Mouse (Mus musculus) liver, embryonic 14.5 days (tissue): ENCODE measurements around the gene Sprr2a2. TPM values are rescaled to one million over a fixed set of nuclear protein-coding genes. Genes with fewer than 3 reads are reported as not detected.
"Not testable (repeated sequence)": the region's sequence is repeated elsewhere in the genome, so short reads cannot be mapped to it uniquely, and the experiment has no call there.

Experiments
- ATAC-seq: fragments of 200-750 bp; cut with Nextera tagmentation; 2 replicates; pipeline ENCODE4 v1.8.0; 2017; ENCODE audit warnings: moderate number of reproducible peaks, mild to moderate bottlenecking, moderate library complexity; ENCODE audit not compliant: insufficient read depth
- DNase-seq, 3 experiments: peaks; one replicate each; pipeline ENCODE4 v3.0.0-alpha.2; 2012 to 2013; ENCODE audit warnings: low read depth in 3 of 3, low spot score in 3 of 3
- H3K27ac ChIP-seq: fragments of 300-500 bp; sonication (generic); 2 replicates; pipeline ENCODE4 v1.5.1; 2014; ENCODE audit warnings: moderate library complexity, mild to moderate bottlenecking, control low read depth, inconsistent platforms
- H3K27me3 ChIP-seq: fragments of 300-500 bp; sonication (generic); 2 replicates; pipeline ENCODE4 v1.6.1; 2014; ENCODE audit warnings: mild to moderate bottlenecking, low read length, moderate library complexity; ENCODE audit not compliant: control insufficient read depth, insufficient read depth
- H3K36me3 ChIP-seq: fragments of 300-500 bp; sonication (generic); replicated peaks from 2 replicates; pipeline ENCODE4 v1.6.1; 2014; ENCODE audit warnings: low read depth; ENCODE audit not compliant: control insufficient read depth, insufficient read depth
- H3K4me1 ChIP-seq, 2 experiments: fragments of 200-500 bp in 1 of 2; fragments of 300-500 bp in 1 of 2; sonication (generic) in 1 of 2; replicated peaks; 2 replicates each; pipeline ENCODE4 v1.6.1; 2012 to 2014; ENCODE audit warnings: antibody characterized with exemption in 1 of 2, inconsistent platforms in 1 of 2, low read length in 1 of 2; ENCODE audit not compliant: control insufficient read depth in 2 of 2, insufficient read depth in 2 of 2
- H3K4me2 ChIP-seq: fragments of 300-500 bp; sonication (generic); 2 replicates; pipeline ENCODE4 v1.6.1; 2014; ENCODE audit warnings: low read depth, mild to moderate bottlenecking, control low read depth, moderate library complexity
- H3K4me3 ChIP-seq, 2 experiments: fragments of 200-500 bp in 1 of 2; fragments of 300-500 bp in 1 of 2; sonication (generic) in 1 of 2; 2 replicates each; pipeline ENCODE4 v1.5.1; 2012 to 2014; ENCODE audit warnings: low read depth in 2 of 2, low read length in 2 of 2, mild to moderate bottlenecking in 2 of 2, control low read depth in 1 of 2, inconsistent platforms in 1 of 2, moderate library complexity in 1 of 2; ENCODE audit not compliant: insufficient read depth in 1 of 2
- H3K9ac ChIP-seq: fragments of 300-500 bp; sonication (generic); replicated peaks from 2 replicates; pipeline ENCODE4 v1.6.1; 2014; ENCODE audit warnings: mild to moderate bottlenecking, control low read depth, moderate library complexity
- H3K9me3 ChIP-seq: fragments of 300-500 bp; sonication (generic); 2 replicates; pipeline ENCODE4 v1.6.1; 2016; ENCODE audit warnings: low read length, mixed read lengths; ENCODE audit not compliant: control insufficient read depth
- WGBS: fragments of 180-500 bp; shearing (Covaris S2); extraction: QIAGEN DNeasy Blood & Tissue Kit; methylation state at CpG from one replicate; pipeline ENCODE4 v1.1.7; 2014; ENCODE audit not compliant: insufficient replicate concordance; 5-methylcytosine and 5-hydroxymethylcytosine counted together
- polyA plus RNA-seq, 2 experiments: library from polyadenylated mRNA; depleted of rRNA in 1 of 2; stranded (reverse) in 1 of 2; unstranded in 1 of 2; fragments of >200 nt; fragmentation: Nextera tagmentation in 1 of 2; extraction: Ambion mirVana in 1 of 2; gene quantifications; 2 replicates each; pipeline versions ENCODE4 v1.2.1 to v1.2.3; 2012 to 2014

Sprr2a2 gene
- polyA plus RNA-seq, 2 experiments = 0.18 to 0.19 TPM

DNA sequence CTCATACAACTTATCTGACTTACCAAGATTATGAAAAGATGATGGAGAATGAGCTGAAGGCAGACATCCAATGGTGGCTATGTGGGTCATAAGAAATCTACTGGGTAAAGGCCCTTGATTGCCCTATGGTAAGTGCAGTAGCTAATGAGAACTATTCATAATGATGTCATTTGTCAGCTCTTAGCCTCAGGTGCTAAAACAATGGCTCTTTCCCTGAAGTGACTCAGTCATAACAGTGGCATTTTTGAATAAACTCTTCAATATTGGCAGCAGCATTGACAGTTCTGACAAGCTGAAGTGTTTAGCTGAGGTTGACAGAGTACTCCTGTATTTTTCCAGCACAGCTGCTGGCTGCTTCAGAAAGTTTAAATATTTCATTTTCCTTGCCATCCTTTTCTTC is 32.8 kb downstream of the Sprr2a2 start:
- H3K4me3 ChIP-seq, DNase-seq, H3K9ac ChIP-seq, H3K27me3 ChIP-seq, H3K4me2 ChIP-seq, H3K36me3 ChIP-seq, H3K4me1 ChIP-seq, ATAC-seq, H3K9me3 ChIP-seq, H3K27ac ChIP-seq: not testable (repeated sequence)

DNA sequence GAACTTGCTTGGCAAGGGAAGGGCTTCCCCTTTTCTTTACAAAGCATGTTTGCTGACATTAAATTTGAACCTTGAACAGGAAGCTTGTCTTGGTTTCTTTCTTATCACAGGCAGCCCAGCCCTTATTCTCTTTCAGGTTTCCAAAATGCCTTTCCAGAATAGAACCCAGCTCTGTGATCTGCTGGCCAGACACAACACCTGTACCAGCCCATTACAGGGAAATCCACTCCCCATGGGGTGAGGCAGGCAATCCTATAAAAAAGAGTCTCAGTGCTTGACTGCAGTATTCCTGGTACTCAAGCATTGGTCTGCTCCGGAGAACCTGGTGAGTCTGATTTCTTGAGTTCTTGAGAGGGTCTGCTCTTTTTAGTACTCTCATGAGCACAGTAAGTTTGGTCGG is 34.7 kb downstream of the Sprr2a2 start:
- not testable (repeated sequence) for H3K4me3 ChIP-seq, H3K9me3 ChIP-seq, H3K4me2 ChIP-seq, H3K36me3 ChIP-seq, H3K27ac ChIP-seq, DNase-seq, H3K27me3 ChIP-seq, ATAC-seq, H3K9ac ChIP-seq, H3K4me1 ChIP-seq
- WGBS = 62% methylated on average over 1 of the region's 2 CpGs

DNA sequence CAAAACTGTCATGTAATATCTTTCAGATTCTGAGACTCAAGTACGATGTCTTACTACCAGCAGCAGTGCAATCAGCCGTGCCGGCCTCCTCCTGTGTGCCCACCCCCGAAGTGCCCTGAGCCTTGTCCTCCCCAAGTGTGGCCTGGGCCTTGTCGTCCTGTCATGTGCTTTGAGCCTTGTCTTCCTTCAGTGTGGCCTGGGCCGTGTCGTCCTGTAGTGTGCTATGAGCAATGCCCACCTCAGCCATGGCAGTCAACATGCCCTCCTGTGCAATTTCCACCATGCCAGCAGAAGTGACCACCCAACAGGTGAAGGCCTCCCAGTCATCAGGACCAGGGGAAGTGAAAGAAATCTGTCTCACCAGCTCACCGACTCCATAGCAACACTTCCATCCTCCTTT is 38.1 kb downstream of the Sprr2a2 start:
- H3K4me2 ChIP-seq, H3K27me3 ChIP-seq, H3K27ac ChIP-seq, H3K36me3 ChIP-seq, ATAC-seq, H3K4me1 ChIP-seq, DNase-seq, H3K4me3 ChIP-seq, H3K9ac ChIP-seq, H3K9me3 ChIP-seq: not testable (repeated sequence)
- WGBS = no CpG with 5 or more reads among the region's 8 CpGs

DNA sequence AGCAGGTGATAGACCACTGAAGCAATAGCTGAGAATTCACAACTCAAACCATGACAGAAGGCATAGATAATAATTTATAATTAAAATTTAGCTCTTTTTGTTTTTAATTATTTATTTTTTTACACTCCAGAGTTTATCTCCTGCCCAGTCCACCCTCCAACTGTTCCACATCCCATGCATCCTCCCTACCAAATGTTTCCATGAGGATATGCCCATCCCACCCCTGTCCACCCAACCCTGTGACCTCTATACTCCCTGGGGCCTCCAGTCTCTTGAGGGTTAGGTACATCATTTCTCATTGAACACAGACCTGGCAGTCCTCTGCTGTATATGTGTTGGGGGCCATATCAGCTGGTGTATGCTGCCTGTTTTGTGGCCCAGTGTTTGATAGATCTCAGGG is 42.8 kb downstream of the Sprr2a2 start:
- not testable (repeated sequence) for H3K27ac ChIP-seq, H3K36me3 ChIP-seq, H3K9ac ChIP-seq, DNase-seq, H3K9me3 ChIP-seq, H3K4me3 ChIP-seq, H3K4me1 ChIP-seq, ATAC-seq, H3K27me3 ChIP-seq, H3K4me2 ChIP-seq

DNA sequence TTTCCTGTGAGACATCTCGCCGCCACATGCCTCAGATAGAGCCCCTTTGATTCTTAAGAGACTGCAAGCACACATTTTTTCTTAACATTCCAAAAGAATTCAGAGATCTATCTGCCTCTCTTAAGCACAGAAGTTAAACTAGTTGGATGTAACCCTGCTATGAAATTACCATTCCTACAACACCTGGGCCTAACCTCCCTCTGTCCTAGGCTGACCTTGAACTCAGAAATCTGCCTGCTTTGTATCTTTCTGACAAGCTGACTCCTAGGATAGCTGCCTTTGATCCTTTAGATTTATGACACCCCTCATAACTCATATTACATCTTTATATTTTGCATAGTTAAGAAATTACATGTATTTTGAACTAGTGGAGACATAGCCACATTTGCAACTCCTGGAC is 47.7 kb downstream of the Sprr2a2 start:
- DNase-seq, ATAC-seq, H3K9ac ChIP-seq, H3K9me3 ChIP-seq, H3K4me3 ChIP-seq, H3K4me2 ChIP-seq, H3K27ac ChIP-seq, H3K27me3 ChIP-seq, H3K36me3 ChIP-seq, H3K4me1 ChIP-seq: not testable (repeated sequence)
- WGBS = no CpG with 5 or more reads among the region's 2 CpGs

DNA sequence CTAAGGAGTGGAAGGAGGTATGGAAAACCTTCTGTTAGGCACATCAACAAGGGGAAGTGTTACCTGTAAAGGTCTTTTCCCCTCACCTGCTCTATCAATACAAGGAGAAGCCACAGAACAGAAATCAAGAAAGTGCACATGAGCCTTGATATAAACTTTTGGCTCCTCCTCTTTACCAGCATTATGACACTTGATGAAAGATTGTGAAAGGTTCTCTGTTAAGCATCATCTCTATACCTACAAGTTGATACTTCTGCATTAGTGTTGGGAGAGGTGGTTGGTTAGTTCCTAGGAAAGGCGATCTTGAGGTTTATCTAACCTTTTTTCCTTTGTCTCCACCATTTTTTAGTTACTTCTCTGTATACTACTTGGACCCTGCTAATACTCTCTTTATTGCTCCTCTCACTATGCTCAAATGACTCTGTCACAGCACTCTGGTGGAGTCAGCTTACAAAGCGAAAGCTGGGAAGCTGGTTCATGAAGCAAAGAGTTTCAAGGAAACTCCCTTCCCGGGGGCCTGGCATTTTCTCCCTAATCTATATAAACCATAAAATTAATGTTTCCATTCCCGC is 55.8 kb downstream of the Sprr2a2 start:
- H3K27me3 ChIP-seq, H3K27ac ChIP-seq, H3K36me3 ChIP-seq, H3K4me2 ChIP-seq, H3K4me3 ChIP-seq, H3K9me3 ChIP-seq, DNase-seq, H3K9ac ChIP-seq, ATAC-seq, H3K4me1 ChIP-seq: not testable (repeated sequence)
- WGBS = no CpG with 5 or more reads among the region's 4 CpGs

DNA sequence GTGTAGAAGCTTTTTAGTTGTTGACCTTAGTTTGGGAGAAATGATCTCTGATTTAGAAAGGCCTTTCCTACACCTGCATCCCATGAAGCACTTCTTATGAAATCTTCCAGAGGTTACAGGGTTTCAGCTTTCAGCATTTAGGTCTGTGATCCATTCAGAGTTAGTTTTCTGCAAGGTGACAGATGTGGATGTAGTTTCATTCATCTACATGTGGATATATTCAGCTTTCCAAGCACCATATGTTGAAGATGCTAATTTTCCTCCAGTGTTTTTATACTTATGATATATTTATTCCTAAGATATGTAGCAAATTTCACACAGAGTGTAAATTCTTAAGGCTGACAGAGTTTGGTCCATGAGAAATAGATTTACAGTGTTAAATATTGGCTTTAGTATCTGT is 57.8 kb downstream of the Sprr2a2 start:
- H3K4me1 ChIP-seq, DNase-seq, ATAC-seq, H3K4me3 ChIP-seq, H3K27me3 ChIP-seq, H3K27ac ChIP-seq, H3K4me2 ChIP-seq, H3K36me3 ChIP-seq, H3K9me3 ChIP-seq, H3K9ac ChIP-seq: not testable (repeated sequence)

DNA sequence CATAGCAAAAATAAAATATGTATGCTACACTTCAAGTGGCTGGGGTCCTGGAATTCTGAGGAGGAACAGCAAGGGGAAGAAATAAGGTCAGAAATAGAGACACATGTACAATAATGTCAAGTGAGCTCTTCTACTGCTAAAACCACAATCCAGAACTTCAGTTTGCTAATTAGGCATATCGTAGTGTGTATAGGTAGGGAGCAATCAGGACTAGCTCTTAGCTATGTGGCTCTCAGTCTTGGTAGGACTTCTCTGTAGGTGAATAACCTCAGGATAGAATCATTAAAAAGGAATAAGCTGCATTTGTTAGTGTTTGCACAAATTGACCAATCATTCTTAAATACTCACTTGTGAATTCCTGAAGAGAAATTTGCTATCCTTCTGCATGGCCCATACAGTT is 58.3 kb downstream of the Sprr2a2 start:
- H3K9ac ChIP-seq, H3K4me3 ChIP-seq, H3K36me3 ChIP-seq, H3K27ac ChIP-seq, ATAC-seq, H3K9me3 ChIP-seq, H3K27me3 ChIP-seq, H3K4me1 ChIP-seq, H3K4me2 ChIP-seq, DNase-seq: not testable (repeated sequence)
- WGBS = no CpG with 5 or more reads among the region's 1 CpGs
